Mouse (Mus musculus): Measurements from ENCODE around the gene Dolpp1.

GRCm38 (mm10) chr2:30435326-30436155, 43.5 kb downstream of the Dolpp1 start:
- TF ChIP-seq MEF2A (IDR thresholded peaks at IDR 0.05; ENCODE audit: borderline replicate concordance, low read depth, low read length) (no peak), GABPA (IDR thresholded peaks at IDR 0.05; ENCODE audit: insufficient replicate concordance, low read depth, low read length) (no peak), CHD2 (IDR thresholded peaks at IDR 0.05; ENCODE audit: low read length) (no peak), JUN (IDR thresholded peaks at IDR 0.05; ENCODE audit: insufficient read depth, low read depth, low read length) (no peak), ZKSCAN1 (IDR thresholded peaks at IDR 0.05; ENCODE audit: borderline replicate concordance, low read depth, low read length) (no peak), NRF1 (IDR thresholded peaks at IDR 0.05; ENCODE audit: low read depth, low read length) (no peak), NELFE (IDR thresholded peaks at IDR 0.05; ENCODE audit: low read depth, low read length) (no peak), POLR2A (IDR thresholded peaks at IDR 0.05; ENCODE audit: low read depth, low read length) (no peak), E2F4 (IDR thresholded peaks at IDR 0.05; ENCODE audit: insufficient replicate concordance, low read depth, low read length) (no peak), CTCF (conservative IDR thresholded peaks at IDR 0.05 in 1 of 2, IDR thresholded peaks at IDR 0.05 in 1 of 2; ENCODE audit: low read depth in 2 of 2, low read length in 2 of 2) (peak; percentile 89 to 94), MXI1 (IDR thresholded peaks at IDR 0.05; ENCODE audit: low read depth, low read length) (no peak), ZC3H11A (IDR thresholded peaks at IDR 0.05; ENCODE audit: low read depth, low read length) (peak; percentile 60; the same call in 1 of the 2 replicates)
